Comparison of ENCODE assay signal across 28 mouse cellular contexts in the genomic region with DNA sequence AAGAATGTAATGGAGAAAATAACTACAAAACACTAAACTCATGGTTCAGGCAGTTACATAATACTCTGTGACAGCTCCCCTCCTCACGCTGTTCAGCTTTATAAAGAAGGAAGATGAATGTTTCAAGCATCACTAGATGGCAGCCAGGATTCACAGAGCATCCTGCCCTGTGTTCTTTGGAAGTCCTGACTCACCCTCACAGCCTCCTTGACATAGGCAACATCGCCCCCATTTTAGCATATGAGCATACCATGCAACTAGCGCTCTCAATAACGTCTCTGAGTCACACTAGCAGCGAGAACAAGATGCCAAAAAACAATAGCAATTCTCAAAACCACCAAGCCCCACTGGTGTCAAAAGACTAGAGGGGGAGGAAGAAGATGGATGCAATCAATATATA. TPM values are rescaled to one million over a fixed set of nuclear protein-coding genes. Genes with fewer than 3 reads are reported as not detected.
DNase-seq lines count a peak whose midpoint lies in the region; ATAC-seq and TF ChIP-seq lines count a peak whose summit lies in the region.
"Had no signal": no experiment of that assay in that cellular context is flagged by ENCODE, and none has a peak within 500 bp of the region (broad histone marks: within the 10 kb centered on the region; RNA-seq: fewer than 3 reads in every experiment).

No protein-coding gene starts in this region.

- H3K9ac ChIP-seq in forebrain, postnatal 0 days, result no peak overlapping the region
- no peak overlapping the region for H3K9ac ChIP-seq in forebrain, embryonic 12.5 days
- H3K9ac ChIP-seq: embryonic facial prominence, embryonic 15.5 days; forebrain, embryonic 15.5 days; hindbrain, embryonic 15.5 days; liver, embryonic 15.5 days; lung, embryonic 15.5 days; midbrain, embryonic 15.5 days; neural tube, embryonic 13.5 days had no signal

- H3K4me2 ChIP-seq in forebrain, postnatal 0 days (ENCODE audit: low read depth), result no peak overlapping the region
- H3K4me2 ChIP-seq in forebrain, embryonic 12.5 days, result no peak overlapping the region
- H3K4me2 ChIP-seq: embryonic facial prominence, embryonic 15.5 days; forebrain, embryonic 15.5 days; heart, embryonic 11.5 days; hindbrain, embryonic 15.5 days; liver, embryonic 15.5 days; lung, embryonic 15.5 days; midbrain, embryonic 15.5 days; neural tube, embryonic 13.5 days had no signal

- no peaks in the 10 kb centered on the region for H3K4me1 ChIP-seq in forebrain, postnatal 0 days (ENCODE audit: insufficient read depth)
- H3K4me1 ChIP-seq in forebrain, embryonic 12.5 days, result no peaks in the 10 kb centered on the region
- H3K4me1 ChIP-seq: embryonic facial prominence, embryonic 15.5 days; forebrain, embryonic 15.5 days; hindbrain, embryonic 15.5 days; limb, embryonic 10.5 days; liver, embryonic 15.5 days; lung, embryonic 15.5 days; midbrain, embryonic 15.5 days; neural tube, embryonic 13.5 days had no signal

- H3K27me3 ChIP-seq in forebrain, postnatal 0 days (ENCODE audit: insufficient read depth, low read length), result no peaks in the 10 kb centered on the region
- H3K27me3 ChIP-seq in forebrain, embryonic 12.5 days, result no peaks in the 10 kb centered on the region
- H3K27me3 ChIP-seq: embryonic facial prominence, embryonic 15.5 days; forebrain, embryonic 15.5 days; hindbrain, embryonic 15.5 days; liver, embryonic 15.5 days; lung, embryonic 15.5 days; midbrain, embryonic 15.5 days; neural tube, embryonic 13.5 days had no signal

- no peak for ATAC-seq in forebrain, postnatal 0 days
- ATAC-seq in forebrain, embryonic 12.5 days (ENCODE audit: low FRiP score), result no peak
- ATAC-seq: forebrain, embryonic 15.5 days; midbrain, embryonic 15.5 days had no signal

- WGBS in forebrain, postnatal 0 days, result 93% methylated on average over 5 of the region's 5 CpGs
- 93% methylated on average over 5 of the region's 5 CpGs for WGBS in forebrain, embryonic 12.5 days

- intact Hi-C loops in left cerebral cortex, postnatal 4 days (cut with DNase I), result no loop called here

- TF ChIP-seq CTCF in forebrain, postnatal 0 days (IDR thresholded peaks at IDR 0.05; ENCODE audit: low read depth), result 0 out of 2 replicates have a peak, but pooled peaks have one; percentile 26

- no peak for DNase-seq in forebrain, postnatal 0 days
- DNase-seq in layer of hippocampus, adult 11-12 months (ENCODE audit: low spot score), result peak; percentile 11
- DNase-seq in layer of hippocampus, adult 8-10 months (ENCODE audit: low spot score in 2 of 2), result no peak
- peak; percentile 8 to 31 for DNase-seq in left cerebral cortex, adult 9 months (ENCODE audit: low spot score in 2 of 2)
- DNase-seq in left cerebral cortex, postnatal 4 days, result no peak
- peak; percentile 8 for DNase-seq in 416B (ENCODE audit: low read depth)
- DNase-seq in urinary bladder, adult 18-20 months (ENCODE audit: low spot score in 2 of 2), result no peak
- DNase-seq: adrenal gland, postnatal 10 days; cerebellum, adult 9-10 months; gastrocnemius, adult 2 months; kidney, adult 9 months; kidney, postnatal 4 days; liver; lung, postnatal 36 days; retina, postnatal 1 day; spleen, adult 18-20 months; thymus, postnatal 14 days had no signal

- peaks cover 64% of the 10 kb centered on the region for H3K36me3 ChIP-seq in forebrain, postnatal 0 days (ENCODE audit: insufficient read depth)
- H3K36me3 ChIP-seq in forebrain, embryonic 12.5 days (replicated peaks), result peaks cover 68% of the 10 kb centered on the region

- no peaks in the 10 kb centered on the region for H3K9me3 ChIP-seq in forebrain, postnatal 0 days (ENCODE audit: low read length)
- H3K9me3 ChIP-seq in forebrain, embryonic 12.5 days, result no peaks in the 10 kb centered on the region
- H3K9me3 ChIP-seq: embryonic facial prominence, embryonic 15.5 days; forebrain, embryonic 15.5 days; hindbrain, embryonic 15.5 days; limb, embryonic 10.5 days; liver, embryonic 15.5 days; lung, embryonic 15.5 days; midbrain, embryonic 15.5 days; neural tube, embryonic 13.5 days had no signal

- H3K4me3 ChIP-seq in forebrain, postnatal 0 days (ENCODE audit: low read depth, low read length), result no peak overlapping the region
- H3K4me3 ChIP-seq in forebrain, embryonic 12.5 days (replicated peaks), result no peak overlapping the region
- H3K4me3 ChIP-seq: embryonic facial prominence, embryonic 15.5 days; forebrain, embryonic 15.5 days; gastrocnemius, adult 2 months; hindbrain, embryonic 15.5 days; limb, embryonic 10.5 days; liver, embryonic 15.5 days; lung, embryonic 15.5 days; midbrain, embryonic 15.5 days; myocyte; neural tube, embryonic 13.5 days had no signal

- no peak overlapping the region for H3K27ac ChIP-seq in forebrain, postnatal 0 days (ENCODE audit: low read depth, low read length)
- no peak overlapping the region for H3K27ac ChIP-seq in forebrain, embryonic 12.5 days
- H3K27ac ChIP-seq: embryonic facial prominence, embryonic 15.5 days; forebrain, embryonic 15.5 days; gastrocnemius, adult 2 months; hindbrain, embryonic 15.5 days; limb, embryonic 10.5 days; liver, embryonic 15.5 days; lung, embryonic 15.5 days; midbrain, embryonic 15.5 days; neural tube, embryonic 13.5 days had no signal

RNA-seq across cellular contexts. Expression of a gene that starts 9.3 kb away (rescaled TPM):
- total RNA-seq in forebrain, postnatal 0 days (2014; rRNA removed), result 15.2 and 18.5 TPM in 2 replicates
- 2.9 and 4.3 TPM in 2 replicates for polyA plus RNA-seq in forebrain, postnatal 0 days (2015; fragmentation: Nextera tagmentation; extraction: Ambion mirVana)
- 22.1 and 24.5 TPM in 2 replicates for polyA plus RNA-seq in forebrain, embryonic 12.5 days (2016; fragmentation: Nextera tagmentation; extraction: Ambion mirVana)
- total RNA-seq in layer of hippocampus, adult 8-10 months (2022), result 10 to 100 TPM; 22.6 to 33.9 (median 27.3) TPM
- total RNA-seq in left cerebral cortex, postnatal 4 days (2021), result 10 to 100 TPM; 26.3 to 28.5 TPM

Comparison
In these comparisons a context has a peak if more than half of its experiments do, and no peak if none do; other contexts are left out.
1. DNase-seq: peak in layer of hippocampus, adult 11-12 months (single experiment), left cerebral cortex, adult 9 months (2 of 2) and 416B (single experiment); none in forebrain, postnatal 0 days (single experiment), layer of hippocampus, adult 8-10 months (0 of 2), left cerebral cortex, postnatal 4 days (single experiment) and urinary bladder, adult 18-20 months (0 of 2).